Mouse (Mus musculus) hindbrain, embryonic 15.5 days (tissue): ENCODE data around the gene Ak7. TPM values are rescaled to one million over a fixed set of nuclear protein-coding genes. Genes with fewer than 3 reads are reported as not detected.

Experiments
- ATAC-seq: fragments of 200-750 bp; cut with Nextera tagmentation; 2 replicates; pipeline ENCODE4 v1.8.0; 2017; ENCODE audit warnings: low read depth, moderate number of reproducible peaks, moderate TSS enrichment; ENCODE audit not compliant: low FRiP score
- H3K27ac ChIP-seq: fragments of 300-500 bp; sonication (generic); replicated peaks from 2 replicates; pipeline ENCODE4 v1.5.1; 2015; ENCODE audit warnings: mild to moderate bottlenecking, inconsistent platforms
- H3K27me3 ChIP-seq: fragments of 300-500 bp; sonication (generic); 2 replicates; pipeline ENCODE4 v1.6.1; 2015; ENCODE audit warnings: control low read depth, inconsistent platforms
- H3K36me3 ChIP-seq: fragments of 300-500 bp; sonication (generic); 2 replicates; pipeline ENCODE4 v1.6.1; 2015; ENCODE audit warnings: control low read depth, inconsistent platforms
- H3K4me1 ChIP-seq: fragments of 300-500 bp; sonication (generic); replicated peaks from 2 replicates; pipeline ENCODE4 v1.6.1; 2015; ENCODE audit warnings: control low read depth, inconsistent platforms
- H3K4me2 ChIP-seq: fragments of 300-500 bp; sonication (generic); 2 replicates; pipeline ENCODE4 v1.6.1; 2015; ENCODE audit warnings: moderate library complexity, mild to moderate bottlenecking, inconsistent platforms
- H3K4me3 ChIP-seq: fragments of 300-500 bp; sonication (generic); 2 replicates; pipeline ENCODE4 v1.5.1; 2015; ENCODE audit warnings: mild to moderate bottlenecking, inconsistent platforms
- H3K9ac ChIP-seq: fragments of 300-500 bp; sonication (generic); 2 replicates; pipeline ENCODE4 v1.6.1; 2015; ENCODE audit warnings: inconsistent platforms
- H3K9me3 ChIP-seq: fragments of 300-500 bp; sonication (generic); 2 replicates; pipeline ENCODE4 v1.6.1; 2016; ENCODE audit warnings: control low read depth, inconsistent platforms
- WGBS: fragments of 180-500 bp; shearing (Covaris S2); methylation state at CpG from one replicate; pipeline ENCODE4 v1.1.7; 2015; 5-methylcytosine and 5-hydroxymethylcytosine counted together
- polyA plus RNA-seq: library from polyadenylated mRNA; unstranded; fragments of >200 nt; fragmentation: Nextera tagmentation; extraction: Ambion mirVana; gene quantifications from 2 replicates; pipeline ENCODE4 v1.2.1, GENCODE M21; 2015

Gene Ak7
- polyA plus RNA-seq, 1 experiment from 2014 or later, result 2.5 TPM

- Histone ChIP-seq H3K4me2 (no peak overlapping the region), H3K9ac (no peak overlapping the region), H3K27me3 (no peaks in the 10 kb centered on the region), H3K36me3 (no peaks in the 10 kb centered on the region), H3K27ac (no peak overlapping the region), H3K9me3 (no peaks in the 10 kb centered on the region), H3K4me3 (no peak overlapping the region), H3K4me1 (no peaks in the 10 kb centered on the region)
- 85% methylated on average over 3 of the region's 3 CpGs for WGBS
- no peak for ATAC-seq
Observed at GRCm38 (mm10) chr12:105761629-105762028, 55.9 kb downstream of the Ak7 start.

GRCm38 (mm10) chr12:105769700-105770099 is 63.9 kb downstream of the Ak7 start:
- H3K27ac ChIP-seq, result no peak overlapping the region
- H3K9ac ChIP-seq, result no peak overlapping the region
- no peaks in the 10 kb centered on the region for H3K36me3 ChIP-seq
- no peak for ATAC-seq
- H3K27me3 ChIP-seq, result no peaks in the 10 kb centered on the region
- no peak overlapping the region for H3K4me2 ChIP-seq
- 75% methylated on average over 10 of the region's 10 CpGs for WGBS
- no peaks in the 10 kb centered on the region for H3K4me1 ChIP-seq
- no peak overlapping the region for H3K4me3 ChIP-seq
- no peaks in the 10 kb centered on the region for H3K9me3 ChIP-seq

GRCm38 (mm10) chr12:105774871-105775270 is 69.1 kb downstream of the Ak7 start:
- no peak for ATAC-seq

GRCm38 (mm10) chr12:105777651-105778050 is 71.9 kb downstream of the Ak7 start:
- Histone ChIP-seq H3K4me1 (no peaks in the 10 kb centered on the region), H3K36me3 (no peaks in the 10 kb centered on the region), H3K9me3 (no peaks in the 10 kb centered on the region), H3K27me3 (no peaks in the 10 kb centered on the region), H3K4me3 (no peak overlapping the region), H3K4me2 (no peak overlapping the region), H3K27ac (no peak overlapping the region), H3K9ac (no peak overlapping the region)
- ATAC-seq, result no peak
- WGBS, result 96% methylated on average over 4 of the region's 4 CpGs

More at GRCm38 (mm10) chr12:105774871-105775270, 69.1 kb downstream of the Ak7 start:
- H3K27me3 ChIP-seq, result no peaks in the 10 kb centered on the region
- no peak overlapping the region for H3K9ac ChIP-seq
- no peaks in the 10 kb centered on the region for H3K9me3 ChIP-seq
- 72% methylated on average over 7 of the region's 7 CpGs for WGBS
- H3K4me3 ChIP-seq, result no peak overlapping the region
- H3K36me3 ChIP-seq, result no peaks in the 10 kb centered on the region
- H3K4me1 ChIP-seq, result no peaks in the 10 kb centered on the region
- H3K4me2 ChIP-seq, result no peak overlapping the region
- no peak overlapping the region for H3K27ac ChIP-seq

GRCm38 (mm10) chr12:105784196-105784999 is 78.6 kb downstream of the Ak7 start, which contains the start of gene Papola:
Papola (plus strand) TSS chr12:105784694.
- WGBS, result under 1% methylated on average over 58 of the region's 85 CpGs
- Histone ChIP-seq H3K27ac (peak within 1 kb of the TSS; percentile 97), H3K4me1 (peaks cover 26% of the 10 kb centered on the region)

GRCm38 (mm10) chr12:105785000-105785774 is 79.4 kb downstream of the Ak7 start:
- H3K9ac ChIP-seq, result peak overlapping the region; percentile 74
- no peaks in the 10 kb centered on the region for H3K27me3 ChIP-seq
- peak overlapping the region; percentile 76 for H3K4me3 ChIP-seq
- ATAC-seq, result peak; percentile 63
- H3K36me3 ChIP-seq, result no peaks in the 10 kb centered on the region
- peak overlapping the region; percentile 97 for H3K27ac ChIP-seq
- no peaks in the 10 kb centered on the region for H3K9me3 ChIP-seq
- WGBS, result under 1% methylated on average over 52 of the region's 53 CpGs
- H3K4me2 ChIP-seq, result peak overlapping the region; percentile 68
- H3K4me1 ChIP-seq, result peaks cover 26% of the 10 kb centered on the region

More at GRCm38 (mm10) chr12:105784196-105784999, 78.6 kb downstream of the Ak7 start, which contains the start of gene Papola:
- ATAC-seq, result peak; percentile 95
- Histone ChIP-seq H3K9ac (peak within 1 kb of the TSS; percentile 74), H3K4me2 (peak within 1 kb of the TSS; percentile 91), H3K36me3 (no peaks in the 10 kb centered on the region), H3K4me3 (peak within 1 kb of the TSS; percentile 76), H3K27me3 (no peaks in the 10 kb centered on the region), H3K9me3 (no peaks in the 10 kb centered on the region)

- Histone ChIP-seq H3K4me3 (peak overlapping the region; percentile 76), H3K9ac (peak overlapping the region; percentile 74), H3K27ac (no peak overlapping the region), H3K9me3 (no peaks in the 10 kb centered on the region), H3K27me3 (no peaks in the 10 kb centered on the region), H3K36me3 (no peaks in the 10 kb centered on the region), H3K4me2 (peak overlapping the region; percentile 68), H3K4me1 (peaks cover 26% of the 10 kb centered on the region)
- ATAC-seq, result no peak
- WGBS, result 81% methylated on average over 1 of the region's 1 CpGs
Observed at GRCm38 (mm10) chr12:105786113-105786512, 80.3 kb downstream of the Ak7 start.

GRCm38 (mm10) chr12:105787626-105788025 is 81.8 kb downstream of the Ak7 start:
- Histone ChIP-seq H3K36me3 (no peaks in the 10 kb centered on the region), H3K4me2 (no peak overlapping the region), H3K4me3 (no peak overlapping the region), H3K27me3 (no peaks in the 10 kb centered on the region), H3K9me3 (no peaks in the 10 kb centered on the region), H3K4me1 (peaks cover 26% of the 10 kb centered on the region), H3K27ac (no peak overlapping the region), H3K9ac (no peak overlapping the region)
- 90% methylated on average over 2 of the region's 2 CpGs for WGBS
- no peak for ATAC-seq

- Histone ChIP-seq H3K4me2 (no peak overlapping the region), H3K36me3 (no peaks in the 10 kb centered on the region), H3K9me3 (no peaks in the 10 kb centered on the region), H3K9ac (no peak overlapping the region), H3K4me1 (peaks cover 20% of the 10 kb centered on the region), H3K4me3 (no peak overlapping the region), H3K27ac (no peak overlapping the region), H3K27me3 (no peaks in the 10 kb centered on the region)
- WGBS, result 92% methylated on average over 6 of the region's 6 CpGs
- ATAC-seq, result no peak
Observed at GRCm38 (mm10) chr12:105789885-105790284, 84.1 kb downstream of the Ak7 start.

GRCm38 (mm10) chr12:105794896-105795295 is 89.1 kb downstream of the Ak7 start:
- H3K27me3 ChIP-seq, result no peaks in the 10 kb centered on the region
- no peak overlapping the region for H3K4me3 ChIP-seq
- H3K9me3 ChIP-seq, result no peaks in the 10 kb centered on the region
- no peak overlapping the region for H3K9ac ChIP-seq
- no peak overlapping the region for H3K4me2 ChIP-seq
- 95% methylated on average over 2 of the region's 2 CpGs for WGBS
- no peaks in the 10 kb centered on the region for H3K36me3 ChIP-seq
- H3K27ac ChIP-seq, result no peak overlapping the region
- ATAC-seq, result no peak
- H3K4me1 ChIP-seq, result no peaks in the 10 kb centered on the region

GRCm38 (mm10) chr12:105798001-105798400 is 92.2 kb downstream of the Ak7 start:
- Histone ChIP-seq H3K4me2 (no peak overlapping the region), H3K4me3 (no peak overlapping the region), H3K27ac (no peak overlapping the region), H3K36me3 (0 out of 2 replicates have a peak, but pooled peaks cover 7% of the 10 kb centered on the region), H3K27me3 (no peaks in the 10 kb centered on the region), H3K9me3 (no peaks in the 10 kb centered on the region), H3K9ac (no peak overlapping the region), H3K4me1 (no peaks in the 10 kb centered on the region)
- ATAC-seq, result no peak

GRCm38 (mm10) chr12:105805790-105806189 is 100.0 kb downstream of the Ak7 start:
- H3K27me3 ChIP-seq, result no peaks in the 10 kb centered on the region
- peaks cover 40% of the 10 kb centered on the region for H3K36me3 ChIP-seq
- ATAC-seq, result no peak
- 94% methylated on average over 3 of the region's 3 CpGs for WGBS
- H3K4me3 ChIP-seq, result no peak overlapping the region
- no peak overlapping the region for H3K4me2 ChIP-seq
- H3K9ac ChIP-seq, result no peak overlapping the region
- no peak overlapping the region for H3K27ac ChIP-seq
- no peaks in the 10 kb centered on the region for H3K4me1 ChIP-seq
- H3K9me3 ChIP-seq, result no peaks in the 10 kb centered on the region
